Mouse (Mus musculus) layer of hippocampus, adult 18-20 months (tissue): ENCODE data around the gene Dock9. TPM values are rescaled to one million over a fixed set of nuclear protein-coding genes. Genes with fewer than 3 reads are reported as not detected.
"Not testable (repeated sequence)": the region's sequence is repeated elsewhere in the genome, so short reads cannot be mapped to it uniquely, and the experiment has no call there.

Experiments
- DNase-seq, 2 experiments: peaks; one replicate each; pipeline ENCODE4 v3.0.0; 2022; ENCODE audit warnings: low spot score in 2 of 2
- total RNA-seq, 2 experiments: library from RNA; stranded (reverse); gene quantifications; 2 replicates each; pipeline ENCODE4 v1.2.3; 2021

The Dock9 gene
- total RNA-seq, 2 experiments from 2014 or later, result 187 to 197 TPM

- no peak for DNase-seq
Measured at GRCm38 (mm10) chr14:121631934-121632333, 165.7 kb downstream of the Dock9 start.

DNA sequence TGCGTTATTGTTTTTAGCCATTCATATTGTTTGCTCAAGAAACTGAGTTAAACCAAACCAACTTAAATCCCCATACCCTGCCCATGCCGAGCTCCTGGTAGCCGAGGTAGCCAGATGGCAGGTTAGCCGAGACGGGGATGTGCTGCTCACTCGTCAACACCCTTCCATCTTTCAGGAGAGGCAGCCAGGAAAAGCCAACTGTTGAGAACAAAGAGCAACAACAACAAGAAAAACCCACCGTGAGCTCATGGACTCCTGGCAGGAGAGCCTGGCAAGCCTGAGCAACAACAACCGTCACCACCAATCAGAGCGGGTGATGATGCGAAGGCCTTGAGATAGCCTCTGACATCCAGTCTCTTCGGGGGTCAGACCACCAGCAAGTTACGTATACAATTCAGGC lies 170.9 kb downstream of the Dock9 start:
- DNase-seq, result peak in 1 of 2 experiments; percentile 43

DNA sequence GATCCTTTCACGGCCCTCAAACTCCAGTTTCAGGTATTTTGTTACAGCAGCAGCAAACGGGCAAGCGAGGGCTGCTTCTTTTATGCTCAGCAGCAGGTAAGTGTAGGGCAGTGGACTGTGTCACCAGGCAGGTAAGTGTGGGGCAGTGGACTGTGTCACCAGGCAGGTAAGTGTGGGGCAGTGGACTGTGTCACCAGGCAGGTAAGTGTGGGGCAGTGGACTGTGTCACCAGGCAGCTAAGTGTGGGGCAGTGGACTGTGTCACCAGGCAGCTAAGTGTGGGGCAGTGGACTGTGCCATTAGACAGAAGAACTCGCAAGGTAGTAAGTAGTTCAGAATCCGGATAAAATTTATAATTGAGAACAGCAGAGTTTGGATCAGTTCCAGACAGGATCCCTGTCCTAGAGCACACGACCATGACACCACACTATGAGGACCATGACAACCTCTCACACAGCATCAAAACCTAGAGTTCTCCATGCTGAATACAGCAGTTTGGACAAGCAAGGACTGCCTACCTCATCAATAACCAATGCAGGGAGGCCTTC lies 173.6 kb downstream of the Dock9 start:
- DNase-seq, result not testable (repeated sequence)

DNA sequence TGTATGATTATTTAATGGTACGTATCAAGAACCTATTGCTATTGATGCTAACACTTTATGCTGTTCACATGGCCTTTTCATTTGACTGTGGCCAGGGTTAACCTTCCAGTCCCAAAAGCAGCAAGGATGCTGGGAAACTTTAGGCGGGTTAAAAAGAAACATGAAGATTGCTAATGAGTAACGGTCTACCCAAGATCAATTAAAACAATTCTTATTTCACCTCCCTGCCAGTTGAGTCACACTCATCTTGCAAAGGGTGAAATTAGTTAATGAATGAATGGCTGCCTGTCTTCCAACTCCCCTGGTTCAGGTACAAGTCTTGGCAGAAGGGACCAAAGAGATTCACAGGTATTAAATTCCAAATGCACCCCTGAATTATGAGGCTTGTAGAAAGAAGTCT lies 175.8 kb downstream of the Dock9 start:
- no peak for DNase-seq

DNA sequence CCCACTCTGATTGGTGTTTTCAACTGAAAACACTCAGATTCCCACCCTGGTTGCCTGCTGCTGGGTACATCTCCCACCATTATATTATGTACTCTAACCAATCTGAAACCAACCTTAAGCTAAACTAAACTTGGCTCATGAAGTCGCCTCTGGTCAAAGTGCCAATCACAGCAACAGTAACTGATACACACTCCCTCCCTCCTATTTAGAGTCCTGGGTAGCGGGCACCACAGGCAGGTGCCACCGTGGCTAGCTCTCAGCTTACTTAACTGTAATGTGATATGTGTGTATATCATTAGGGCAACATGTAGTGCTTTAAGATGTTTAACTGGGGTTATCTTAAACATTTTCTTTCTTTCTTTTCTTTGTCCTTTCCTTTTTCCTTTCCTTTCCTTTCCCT lies 177.1 kb downstream of the Dock9 start:
- no peak for DNase-seq

DNA sequence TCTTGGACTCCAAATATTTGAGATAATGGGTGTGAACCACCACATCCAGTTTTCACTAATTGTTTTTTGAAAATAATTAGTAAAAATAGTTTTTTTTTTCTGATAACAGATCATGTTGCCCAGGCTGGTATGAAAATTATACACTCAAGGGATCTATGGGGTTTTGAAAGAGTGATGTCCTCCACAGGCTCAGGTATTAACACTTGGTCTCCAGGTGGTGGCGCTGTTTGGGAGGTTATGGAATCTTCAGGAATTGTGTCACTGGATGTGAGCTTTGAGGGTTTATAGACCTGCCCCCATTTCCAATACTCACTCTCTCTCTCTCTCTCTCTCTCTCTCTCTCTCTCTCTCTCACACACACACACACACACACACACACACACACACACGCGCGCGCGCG lies 177.5 kb downstream of the Dock9 start:
- no peak for DNase-seq

- peak; percentile 83 to 97 for DNase-seq
Measured at GRCm38 (mm10) chr14:121617645-121618390, 179.8 kb downstream of the Dock9 start.

- peak in 1 of 2 experiments; percentile 61 for DNase-seq
Measured at GRCm38 (mm10) chr14:121615431-121615830, 182.2 kb downstream of the Dock9 start.

DNA sequence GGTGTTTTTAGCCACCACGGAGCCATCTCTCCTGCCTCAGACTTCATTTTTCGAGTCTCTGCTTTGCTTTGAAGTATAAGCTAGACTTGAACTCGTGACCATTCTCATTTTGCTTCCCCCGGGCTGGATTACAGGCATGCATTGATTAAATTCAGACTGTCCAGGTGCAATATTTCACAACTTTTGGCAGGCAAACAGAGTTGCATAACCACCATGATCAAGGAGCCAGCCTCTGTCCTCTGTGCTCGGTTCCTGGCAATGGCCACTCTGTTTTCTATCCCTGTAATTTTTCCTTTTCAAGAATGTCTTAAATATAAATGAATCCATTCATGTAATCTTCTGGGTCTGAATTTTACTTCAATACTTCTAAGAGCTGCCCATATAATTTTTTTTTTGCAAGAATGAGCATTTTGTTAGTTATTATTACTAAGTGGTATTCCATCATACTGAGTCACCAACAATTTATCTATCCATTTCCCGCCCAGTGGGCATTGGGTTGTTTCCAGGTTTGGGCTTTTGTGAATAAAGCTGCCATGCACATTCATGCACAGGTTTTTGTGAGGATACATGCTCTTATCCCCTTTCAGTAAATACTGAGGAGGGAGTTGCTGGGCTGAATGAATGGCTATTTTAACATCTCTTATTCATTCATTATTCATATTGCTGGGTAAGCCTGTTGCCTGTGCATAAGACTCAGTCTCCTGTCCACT lies 183.0 kb downstream of the Dock9 start:
- DNase-seq, result no peak

DNA sequence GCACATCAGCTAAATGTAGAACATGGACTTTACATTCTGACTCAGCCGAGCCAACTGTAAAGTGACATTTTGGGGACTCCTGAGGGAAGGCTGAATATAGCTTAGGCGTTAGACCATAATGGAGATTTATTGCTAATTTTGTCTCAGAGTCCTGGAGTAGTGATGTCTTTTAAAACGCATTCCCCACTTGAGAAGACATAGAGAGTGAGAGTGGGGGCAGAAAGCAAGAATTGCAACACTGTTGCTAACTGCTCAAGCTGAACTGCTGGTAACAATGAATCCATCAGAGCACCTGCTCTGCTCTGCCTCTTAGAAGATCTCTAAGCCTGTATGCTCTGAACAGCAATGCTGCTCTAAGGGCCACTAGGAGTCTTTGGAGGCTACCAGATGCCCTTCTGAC lies 184.1 kb downstream of the Dock9 start:
- DNase-seq, result no peak

DNA sequence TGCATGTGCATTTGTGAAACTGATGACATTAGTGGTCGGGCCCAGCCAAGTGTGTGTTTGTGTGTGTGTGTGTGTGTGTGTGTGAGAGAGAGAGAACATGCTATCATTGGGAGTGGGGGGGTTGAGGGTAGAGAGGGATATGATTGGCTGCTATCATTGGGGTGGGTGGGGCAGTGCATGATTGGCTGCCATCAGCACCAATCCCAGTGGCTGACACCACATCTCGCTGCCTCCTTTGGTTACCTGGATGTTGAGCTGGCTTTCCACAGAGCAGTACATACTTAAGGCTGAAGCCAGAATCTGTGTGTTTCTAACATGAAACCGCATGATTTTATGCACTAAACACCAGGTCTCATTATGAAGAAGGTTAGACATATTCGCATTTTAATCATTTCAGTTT lies 184.7 kb downstream of the Dock9 start:
- no peak for DNase-seq

DNA sequence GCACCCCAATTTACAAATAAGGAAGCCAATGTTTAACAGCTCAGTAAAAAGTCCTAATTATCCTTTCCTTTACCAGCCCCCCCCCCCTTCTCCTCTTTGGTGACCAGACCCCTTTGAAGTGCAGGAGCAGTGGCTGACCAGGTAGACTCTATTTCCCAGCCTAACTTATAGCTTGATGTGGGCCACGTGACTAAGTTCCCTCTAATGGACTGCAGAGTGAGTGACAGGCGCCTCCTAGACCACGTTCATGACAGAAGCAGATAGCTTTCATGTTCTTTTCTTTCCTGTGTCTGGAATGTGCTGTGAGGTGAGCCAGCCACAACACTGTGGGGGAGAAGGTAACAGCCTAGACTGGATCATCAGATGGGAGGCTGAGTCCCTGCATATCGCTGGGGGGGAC lies 186.1 kb downstream of the Dock9 start:
- DNase-seq, result no peak

DNA sequence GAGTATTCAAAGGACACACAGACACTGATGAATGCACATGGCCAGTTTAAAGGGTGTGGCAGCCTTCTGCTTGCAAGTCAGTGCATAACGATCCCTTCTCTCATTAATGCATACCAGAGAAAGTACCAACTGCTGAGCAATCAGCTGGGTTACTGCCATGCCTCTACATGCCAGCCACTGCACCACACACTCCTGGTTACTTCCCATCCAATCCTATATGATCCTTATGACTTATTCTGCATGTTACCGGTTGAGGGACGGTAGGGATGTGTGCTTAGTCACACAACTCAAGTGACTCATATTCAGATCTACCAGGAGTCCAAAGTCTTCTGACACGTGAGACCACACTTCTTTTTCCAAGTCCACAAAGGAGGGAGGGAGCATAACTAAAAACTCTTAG lies 186.5 kb downstream of the Dock9 start:
- no peak for DNase-seq

DNA sequence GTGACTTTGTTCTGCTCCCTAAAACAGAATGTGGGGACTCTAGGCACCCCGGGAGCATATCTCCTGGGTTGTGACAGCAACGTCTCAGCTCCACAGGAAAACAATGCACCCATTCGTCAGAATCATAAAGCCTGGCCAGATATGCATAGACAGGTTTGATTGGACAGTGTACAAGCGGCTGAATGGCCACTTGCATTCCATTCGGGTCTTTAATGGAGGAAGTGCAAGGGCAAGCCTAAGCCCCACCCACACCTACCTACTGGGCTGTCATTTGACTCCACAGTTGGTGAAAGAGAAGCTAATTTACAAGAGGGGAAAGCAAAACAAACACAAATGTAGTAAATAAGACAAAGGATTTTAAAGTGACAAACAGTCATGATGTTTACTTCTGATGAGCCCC lies 189.1 kb downstream of the Dock9 start:
- no peak for DNase-seq

DNA sequence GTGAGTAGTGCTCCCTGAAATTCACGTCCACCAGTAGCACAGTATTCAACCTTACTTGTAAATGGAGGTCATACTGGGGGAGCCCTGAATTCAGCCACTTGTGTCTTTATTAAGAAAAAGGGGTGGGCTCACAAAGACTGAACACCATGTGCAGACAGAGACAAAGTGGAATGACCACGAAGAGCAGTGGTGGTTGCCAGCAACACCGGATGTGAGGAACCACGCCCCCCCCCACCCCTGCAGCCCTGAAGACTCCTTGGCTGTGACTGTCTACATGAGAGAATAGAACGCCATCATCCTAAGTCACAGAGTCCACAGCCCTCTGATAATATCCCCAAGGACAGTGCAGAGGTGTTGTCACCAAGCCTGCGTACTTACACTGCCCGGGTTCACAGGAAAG lies 191.2 kb downstream of the Dock9 start:
- no peak for DNase-seq

GRCm38 (mm10) chr14:121605260-121605659 lies 192.4 kb downstream of the Dock9 start:
- DNase-seq, result no peak

DNA sequence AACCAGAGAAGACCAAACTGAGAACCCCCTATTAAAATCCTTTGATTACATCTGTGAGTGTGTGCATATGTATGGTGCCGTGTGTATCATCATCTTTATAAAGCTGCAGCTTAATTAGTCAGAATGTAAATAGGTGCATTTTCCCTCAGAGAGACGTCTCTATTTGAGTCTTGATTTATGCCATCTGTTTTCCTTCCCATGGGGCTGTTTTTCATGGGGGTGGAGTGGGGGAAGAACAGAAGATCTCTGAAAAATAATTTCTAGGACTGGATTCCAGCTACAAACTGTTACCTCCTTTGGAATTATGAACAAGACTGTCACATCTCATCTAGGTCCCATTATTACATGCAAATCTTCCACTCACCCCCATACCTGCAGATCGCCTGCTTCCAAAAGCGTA lies 193.1 kb downstream of the Dock9 start:
- peak in 1 of 2 experiments; percentile 66 for DNase-seq

DNA sequence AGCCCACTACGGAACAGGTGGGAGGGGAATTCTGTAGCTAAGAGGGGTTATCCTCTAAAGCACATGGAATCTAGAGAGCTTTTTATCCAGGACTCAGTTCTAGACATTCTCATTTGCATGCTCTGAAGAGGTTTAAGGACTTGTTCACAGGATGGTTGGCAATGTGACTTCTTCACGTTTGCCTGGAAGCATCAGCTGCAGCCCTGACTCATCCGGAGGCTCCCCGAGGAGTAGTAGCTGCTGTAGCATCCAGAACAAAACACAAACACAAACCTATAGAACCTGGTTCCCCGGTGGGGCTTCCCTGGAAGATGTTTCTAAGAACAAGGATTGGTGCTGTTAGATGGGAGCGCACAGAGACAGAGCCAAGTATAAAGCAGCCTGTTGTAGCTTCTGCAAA lies 195.0 kb downstream of the Dock9 start:
- DNase-seq, result no peak

DNA sequence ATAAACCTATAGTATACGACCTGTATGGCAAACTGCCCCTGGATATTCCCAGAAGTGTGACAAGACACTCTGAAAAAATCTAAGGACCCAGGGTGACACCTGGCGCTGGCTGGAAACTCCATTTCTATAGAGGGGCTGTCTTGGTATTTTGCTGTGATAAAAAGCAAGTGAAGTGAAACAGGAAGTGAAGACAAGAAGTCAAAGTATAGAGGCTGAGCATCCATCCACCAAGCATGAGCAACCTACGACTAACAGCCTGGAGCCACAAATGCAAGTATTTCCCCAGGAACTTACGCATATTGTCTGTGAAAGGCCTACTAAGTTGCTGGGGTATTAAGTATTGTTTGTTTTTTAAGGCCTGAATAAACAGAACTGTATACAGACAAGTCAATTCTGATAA lies 197.1 kb downstream of the Dock9 start:
- no peak for DNase-seq

DNA sequence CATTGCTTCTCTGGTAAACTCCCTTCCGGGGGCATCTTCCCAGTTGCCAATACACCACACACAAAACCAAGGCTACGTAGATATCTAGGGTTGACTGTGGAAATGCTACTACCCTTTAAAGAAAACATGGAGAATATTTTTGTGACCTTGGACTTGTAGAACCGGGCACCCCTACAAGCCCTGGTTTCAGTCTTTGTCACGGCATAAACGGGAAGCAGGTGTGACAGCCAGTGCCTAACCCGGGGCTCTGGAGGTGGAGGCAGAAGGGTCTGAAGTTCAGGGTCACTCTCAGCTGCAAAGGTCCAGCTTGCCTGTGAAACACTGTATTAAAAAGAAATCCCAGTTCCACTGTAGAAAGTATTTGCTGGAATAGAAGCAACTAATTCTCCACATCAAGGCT lies 200.6 kb downstream of the Dock9 start:
- DNase-seq, result no peak

GRCm38 (mm10) chr14:121596631-121597030 lies 201.0 kb downstream of the Dock9 start:
- DNase-seq, result no peak

DNA sequence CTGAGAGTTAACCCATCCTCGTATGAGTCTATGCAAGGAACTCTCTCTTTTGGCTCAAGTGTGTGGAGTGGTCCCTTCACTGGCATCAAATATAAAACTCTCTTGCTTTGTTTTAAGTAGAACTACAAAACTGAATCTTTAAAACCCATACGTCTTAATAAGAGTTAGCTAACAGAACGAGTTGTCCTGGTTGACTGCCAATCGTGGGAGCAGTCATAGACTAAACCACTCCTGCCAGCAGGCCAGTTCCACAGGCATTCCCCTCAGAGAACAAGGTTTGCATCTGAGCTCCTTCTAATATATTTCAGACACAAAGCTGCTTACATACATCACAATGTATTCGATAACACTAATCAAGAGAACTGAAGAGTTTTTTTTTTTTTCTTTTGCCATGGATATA lies 203.0 kb downstream of the Dock9 start:
- peak in 1 of 2 experiments; percentile 71 for DNase-seq
